Mouse (Mus musculus) thymus, adult 2 months (tissue): ENCODE results near the gene Nmt1. TPM values are rescaled to one million over a fixed set of nuclear protein-coding genes. Genes with fewer than 3 reads are reported as not detected.

Experiments
- DNase-seq: peaks from one replicate; pipeline ENCODE4 v3.0.0; 2021
- H3K27ac ChIP-seq: fragments of 200-500 bp; 2 replicates; pipeline ENCODE4 v1.5.1; 2012; ENCODE audit warnings: low read length, control low read depth; ENCODE audit not compliant: control insufficient read depth, insufficient read depth
- H3K27me3 ChIP-seq: fragments of 200-500 bp; 2 replicates; pipeline ENCODE4 v1.6.1; 2012; ENCODE audit warnings: mild to moderate bottlenecking, low read length, moderate library complexity, mixed read lengths; ENCODE audit not compliant: control insufficient read depth, insufficient read depth
- H3K36me3 ChIP-seq: fragments of 200-500 bp; 2 replicates; pipeline ENCODE4 v1.6.1; 2012; ENCODE audit warnings: mild to moderate bottlenecking, low read length, moderate library complexity; ENCODE audit not compliant: control insufficient read depth, insufficient read depth
- H3K4me1 ChIP-seq: fragments of 200-500 bp; replicated peaks from 2 replicates; pipeline ENCODE4 v1.6.1; 2012; ENCODE audit warnings: low read length; ENCODE audit not compliant: control insufficient read depth, insufficient read depth
- H3K4me3 ChIP-seq: fragments of 200-500 bp; 2 replicates; pipeline ENCODE4 v1.5.1; 2012; ENCODE audit warnings: mild to moderate bottlenecking, low read length, control low read depth, moderate library complexity; ENCODE audit not compliant: control insufficient read depth, insufficient read depth
- CTCF ChIP-seq: fragments of 200-500 bp; IDR thresholded peaks from 2 replicates; pipeline ENCODE4 v1.5.1; 2012; ENCODE audit warnings: mild to moderate bottlenecking, control low read depth, low read length, moderate library complexity, borderline replicate concordance; ENCODE audit not compliant: control insufficient read depth, poor library complexity, insufficient read depth; ENCODE audit errors: extremely low read depth
- POLR2A ChIP-seq: fragments of 200-500 bp; IDR thresholded peaks from 2 replicates; pipeline ENCODE4 v1.6.1; 2012; ENCODE audit warnings: mild to moderate bottlenecking, low read length, control low read depth, moderate library complexity; ENCODE audit not compliant: control insufficient read depth, poor library complexity, insufficient read depth; ENCODE audit errors: extremely low read depth
- WGBS: fragments of 180-500 bp; shearing (Covaris S2); methylation state at CpG from one replicate; pipeline ENCODE4 v1.1.7; 2018; 5-methylcytosine and 5-hydroxymethylcytosine counted together
- polyA plus RNA-seq: library from polyadenylated mRNA; depleted of rRNA; stranded (reverse); fragments of >200 nt; gene quantifications from 2 replicates; pipeline ENCODE4 v1.2.3, GENCODE M21; 2012; rRNA removed

Gene Nmt1
- polyA plus RNA-seq, 1 experiment: 52.5 TPM

DNA sequence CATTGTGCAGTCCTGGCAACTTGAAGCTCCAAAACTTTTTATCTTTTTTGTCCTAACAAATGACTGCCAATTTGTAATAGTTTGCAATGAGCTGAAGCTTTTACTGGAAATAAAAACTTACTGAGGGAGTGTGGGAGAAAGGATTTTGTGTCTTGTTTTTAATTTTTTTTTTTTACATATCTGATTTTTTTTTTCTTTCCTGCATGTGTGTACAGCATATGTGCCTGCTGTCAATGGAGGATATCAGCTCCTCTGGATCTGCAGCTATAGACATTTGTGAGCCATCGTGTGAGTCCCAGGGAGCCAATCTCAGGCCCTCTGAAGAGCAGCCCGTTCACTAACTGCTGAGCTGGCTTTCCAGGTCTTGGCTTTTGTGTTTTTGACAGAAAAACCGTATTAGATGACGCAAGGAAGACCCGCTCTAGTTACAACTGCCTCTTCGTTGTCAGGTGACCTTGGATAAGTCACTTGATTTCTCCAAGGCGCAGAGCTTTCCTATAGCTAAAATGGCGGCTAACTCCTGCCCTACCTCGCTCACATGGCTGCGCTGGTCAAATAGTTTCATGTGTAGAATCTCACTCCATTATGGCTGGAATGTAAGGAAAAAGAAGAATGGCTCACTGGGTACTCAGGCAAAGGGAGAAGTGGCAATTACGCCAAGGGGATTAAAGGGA is 86.4 kb downstream of the Nmt1 start:
- no peaks in the 10 kb centered on the region for H3K36me3 ChIP-seq
- no peak for TF ChIP-seq POLR2A
- no peak for TF ChIP-seq CTCF
- peak overlapping the region; percentile 76; the same call in 1 of the 2 replicates for H3K27ac ChIP-seq
- H3K4me3 ChIP-seq: peak overlapping the region; percentile 78
- DNase-seq: no peak
- peaks cover 8% of the 10 kb centered on the region for H3K4me1 ChIP-seq
- WGBS: 94% methylated on average over 11 of the region's 11 CpGs
- no peaks in the 10 kb centered on the region for H3K27me3 ChIP-seq

DNA sequence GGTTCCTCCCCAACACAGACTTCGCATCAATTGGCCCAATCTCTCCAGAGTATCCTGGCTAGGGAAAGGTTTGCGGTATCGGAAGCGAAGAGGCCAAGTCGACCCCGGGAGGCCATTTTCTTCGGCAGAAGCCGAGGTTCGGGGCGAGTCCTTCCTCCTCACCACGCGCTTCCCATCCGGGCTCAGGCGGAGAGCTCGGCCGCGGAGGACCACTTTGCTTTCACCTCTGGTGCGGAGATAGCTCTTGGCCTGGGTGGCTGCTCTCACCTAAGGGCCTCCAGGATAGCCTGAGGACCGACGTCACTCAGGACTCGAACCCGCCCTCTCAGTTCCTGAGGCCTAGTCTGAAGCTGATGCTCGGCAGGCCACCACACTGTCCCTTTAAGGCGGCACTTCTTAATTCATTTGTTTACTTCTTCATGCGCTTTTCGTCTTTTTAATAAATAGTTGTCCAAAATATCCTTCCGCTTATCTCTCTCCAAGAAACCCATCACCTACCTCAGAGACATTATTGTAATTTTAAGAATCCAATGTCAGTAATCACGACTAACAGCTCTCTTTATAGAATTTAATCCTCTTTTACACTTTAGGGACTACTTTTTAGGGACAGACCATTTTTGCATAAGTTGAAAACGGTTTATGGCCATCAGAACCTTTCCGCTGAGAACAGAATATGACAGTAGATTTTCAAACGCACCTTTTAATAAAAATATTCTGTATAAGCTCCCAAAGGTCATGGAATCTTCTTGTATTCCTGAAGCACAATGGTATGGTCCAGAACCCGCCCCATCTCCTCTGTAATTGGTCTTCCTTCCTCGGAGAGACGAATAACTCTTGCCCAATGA is 87.4 kb downstream of the Nmt1 start:
- peak; percentile 63 for TF ChIP-seq POLR2A
- 0 out of 2 replicates have a peak, but pooled peaks have one; percentile 39 for TF ChIP-seq CTCF
- peak overlapping the region; percentile 76 for H3K27ac ChIP-seq
- H3K4me1 ChIP-seq: peaks cover 8% of the 10 kb centered on the region
- DNase-seq: peak; percentile 78
- H3K36me3 ChIP-seq: no peaks in the 10 kb centered on the region
- under 1% methylated on average over 34 of the region's 34 CpGs for WGBS
- H3K27me3 ChIP-seq: no peaks in the 10 kb centered on the region
- H3K4me3 ChIP-seq: peak overlapping the region; percentile 78

DNA sequence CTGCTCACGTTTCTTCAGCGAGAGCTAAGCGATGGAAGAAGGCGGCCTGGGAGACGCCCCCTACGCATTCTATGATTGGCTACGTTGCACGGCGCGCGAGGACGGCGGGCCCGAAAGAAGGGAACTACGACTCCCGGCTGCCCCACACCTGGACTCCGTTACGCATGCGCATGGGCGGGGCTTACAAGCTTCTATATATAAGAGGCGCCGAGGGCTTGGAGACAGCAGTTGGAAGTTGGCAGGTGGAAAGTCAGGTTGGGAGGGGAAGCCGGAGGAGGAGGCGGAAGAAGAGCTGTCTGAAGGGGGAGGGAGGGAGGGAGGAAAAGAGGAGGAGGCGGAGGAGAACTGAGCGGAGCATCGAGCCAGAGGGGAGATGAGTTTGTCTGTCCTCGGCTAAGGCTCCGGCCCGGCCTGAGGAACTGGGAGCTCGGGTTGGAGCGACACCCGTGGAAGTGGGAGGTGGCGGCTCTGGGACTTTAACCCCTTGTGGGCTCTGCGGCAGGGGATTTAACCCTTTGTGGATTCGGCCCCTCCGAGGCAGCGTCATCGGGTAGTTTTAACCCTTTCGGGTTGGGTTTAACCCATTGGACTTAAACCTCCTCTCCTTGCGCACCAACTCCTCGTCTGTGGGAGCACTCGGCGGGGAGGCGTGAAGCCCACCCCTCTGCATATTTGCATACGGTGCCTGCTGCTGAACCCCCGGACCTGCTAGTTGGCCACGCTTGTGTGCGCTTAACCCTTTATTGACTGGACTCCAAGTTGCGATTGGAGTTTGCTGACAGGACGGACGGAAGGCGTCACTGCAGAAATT is 88.2 kb downstream of the Nmt1 start, which contains the start of gene Hexim1:
Gene Hexim1, plus strand, starts transcription at position 224 of the 811 bp plus-strand sequence.
- WGBS: under 1% methylated on average over 53 of the region's 53 CpGs
- Histone ChIP-seq H3K36me3 (no peaks in the 10 kb centered on the region), H3K4me3 (peak within 1 kb of the TSS; percentile 78), H3K27me3 (no peaks in the 10 kb centered on the region), H3K4me1 (peaks cover 8% of the 10 kb centered on the region), H3K27ac (peak within 1 kb of the TSS; percentile 76)
- TF ChIP-seq CTCF: no peak
- TF ChIP-seq POLR2A: peak; percentile 97
- DNase-seq: peak; percentile 100

DNA sequence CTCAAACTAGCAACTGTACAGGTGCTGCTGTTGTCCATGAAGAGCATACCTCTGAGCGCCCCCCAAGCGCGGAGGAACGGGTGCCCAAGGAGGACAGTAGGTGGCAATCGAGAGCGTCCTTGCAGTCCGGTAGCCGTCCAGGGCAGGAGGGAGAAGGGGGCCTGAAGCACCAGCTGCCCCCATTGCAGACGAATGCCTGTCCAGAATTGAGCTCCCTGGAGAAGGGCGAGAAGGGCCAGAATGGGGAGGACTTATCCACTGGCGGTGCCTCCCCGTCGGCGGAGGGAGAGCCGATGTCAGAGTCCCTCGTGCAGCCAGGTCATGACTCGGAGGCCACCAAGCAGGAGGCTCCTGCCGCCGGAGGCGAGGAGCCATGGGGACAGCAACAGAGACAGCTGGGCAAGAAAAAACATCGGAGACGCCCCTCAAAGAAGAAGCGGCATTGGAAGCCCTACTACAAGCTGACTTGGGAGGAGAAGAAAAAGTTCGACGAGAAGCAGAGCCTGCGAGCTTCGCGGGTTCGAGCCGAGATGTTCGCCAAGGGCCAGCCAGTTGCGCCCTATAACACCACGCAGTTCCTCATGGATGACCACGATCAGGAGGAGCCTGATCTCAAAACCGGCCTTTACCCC is 89.1 kb downstream of the Nmt1 start:
- peaks cover 8% of the 10 kb centered on the region for H3K4me1 ChIP-seq
- peak; percentile 86 for DNase-seq
- H3K36me3 ChIP-seq: no peaks in the 10 kb centered on the region
- no peaks in the 10 kb centered on the region for H3K27me3 ChIP-seq
- peak overlapping the region; percentile 68 for H3K27ac ChIP-seq
- WGBS: 2% methylated on average over 35 of the region's 35 CpGs
- peak; percentile 69; the same call in 1 of the 2 replicates for TF ChIP-seq CTCF
- peak; percentile 17; the same call in 1 of the 2 replicates for TF ChIP-seq POLR2A
- peak overlapping the region; percentile 71 for H3K4me3 ChIP-seq

DNA sequence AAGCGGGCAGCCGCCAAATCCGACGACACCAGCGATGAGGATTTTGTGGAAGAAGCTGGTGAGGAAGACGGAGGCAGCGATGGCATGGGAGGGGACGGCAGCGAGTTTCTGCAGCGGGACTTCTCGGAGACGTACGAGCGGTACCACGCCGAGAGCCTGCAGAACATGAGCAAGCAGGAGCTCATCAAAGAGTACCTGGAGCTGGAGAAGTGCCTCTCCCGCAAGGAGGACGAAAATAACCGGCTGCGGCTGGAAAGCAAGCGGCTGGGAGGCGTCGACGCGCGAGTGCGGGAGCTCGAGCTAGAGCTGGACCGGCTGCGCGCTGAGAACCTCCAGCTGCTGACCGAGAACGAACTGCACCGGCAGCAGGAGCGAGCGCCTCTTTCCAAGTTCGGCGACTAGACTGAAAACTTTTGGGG is 89.6 kb downstream of the Nmt1 start:
- H3K27ac ChIP-seq: no peak overlapping the region
- H3K4me1 ChIP-seq: peaks cover 8% of the 10 kb centered on the region
- TF ChIP-seq CTCF (0 out of 2 replicates have a peak, but pooled peaks have one; percentile 54), POLR2A (no peak)
- DNase-seq: no peak
- under 1% methylated on average over 38 of the region's 38 CpGs for WGBS
- peak overlapping the region; percentile 71 for H3K4me3 ChIP-seq
- H3K36me3 ChIP-seq: no peaks in the 10 kb centered on the region
- no peaks in the 10 kb centered on the region for H3K27me3 ChIP-seq

Other genes with a start within 250 kb of the Nmt1 start
- gene Gjc1, start 208.5 kb upstream of the Nmt1 start, polyA plus RNA-seq: 1.4 and 1.7 TPM in 2 replicates
- 0.36 and 1.4 TPM in 2 replicates for gene Higd1b, start 192.3 kb upstream of the Nmt1 start, polyA plus RNA-seq
- gene Eftud2, start 147.2 kb upstream of the Nmt1 start, polyA plus RNA-seq: 215 and 245 TPM in 2 replicates
- gene Ccdc103, start 147.0 kb upstream of the Nmt1 start, polyA plus RNA-seq: 0.28 TPM in 1 of 2 replicates, not detected in the other
- gene Fam187a, start 143.0 kb upstream of the Nmt1 start, polyA plus RNA-seq: not detected in 2 replicates
- gene Gfap, start 127.3 kb upstream of the Nmt1 start, polyA plus RNA-seq: 0.94 and 1.1 TPM in 2 replicates
- 45.1 and 60.0 TPM in 2 replicates for gene Kif18b, start 103.1 kb upstream of the Nmt1 start, polyA plus RNA-seq
- gene C1ql1, start 81.5 kb upstream of the Nmt1 start, polyA plus RNA-seq: 0.08 and 0.20 TPM in 2 replicates
- 77.5 and 88.2 TPM in 2 replicates for gene Dcakd, start 143 bp downstream of the Nmt1 start, polyA plus RNA-seq
- gene Plcd3, start 73.5 kb downstream of the Nmt1 start, polyA plus RNA-seq: 3.9 and 5.4 TPM in 2 replicates
- 28.8 and 29.5 TPM in 2 replicates for gene Acbd4, start 73.5 kb downstream of the Nmt1 start, polyA plus RNA-seq
- gene Hexim1, start 88.0 kb downstream of the Nmt1 start, polyA plus RNA-seq: 18.2 and 18.4 TPM in 2 replicates
- 4.9 and 6.9 TPM in 2 replicates for gene Hexim2, start 104.2 kb downstream of the Nmt1 start, polyA plus RNA-seq
- 235 and 264 TPM in 2 replicates for gene Fmnl1, start 142.9 kb downstream of the Nmt1 start, polyA plus RNA-seq
- gene 1700023F06Rik, start 180.4 kb downstream of the Nmt1 start, polyA plus RNA-seq: 0.23 and 0.35 TPM in 2 replicates
- gene Spata32, start 190.2 kb downstream of the Nmt1 start, polyA plus RNA-seq: not detected in 2 replicates
- gene Map3k14, start 239.3 kb downstream of the Nmt1 start, polyA plus RNA-seq: 40.7 and 41.3 TPM in 2 replicates